Mouse (Mus musculus) neural tube, embryonic 13.5 days (tissue): ENCODE results near the gene Slamf8. TPM values are rescaled to one million over a fixed set of nuclear protein-coding genes. Genes with fewer than 3 reads are reported as not detected.
A peak's percentile ranks its signal among the peaks of the same experiment; 100 is the strongest.

Experiments
- ATAC-seq: fragments of 200-750 bp; cut with Nextera tagmentation; 2 replicates; pipeline ENCODE4 v1.8.0; 2017; ENCODE audit warnings: low read depth, mild to moderate bottlenecking, moderate TSS enrichment, moderate library complexity
- H3K27ac ChIP-seq: fragments of 300-500 bp; sonication (generic); replicated peaks from 2 replicates; pipeline ENCODE4 v1.5.1; 2015; ENCODE audit warnings: moderate library complexity, mild to moderate bottlenecking, inconsistent platforms
- H3K27me3 ChIP-seq: fragments of 300-500 bp; sonication (generic); 2 replicates; pipeline ENCODE4 v1.6.1; 2015; ENCODE audit warnings: mild to moderate bottlenecking, inconsistent platforms
- H3K36me3 ChIP-seq: fragments of 300-500 bp; sonication (generic); 2 replicates; pipeline ENCODE4 v1.6.1; 2015; ENCODE audit warnings: mild to moderate bottlenecking, inconsistent platforms
- H3K4me1 ChIP-seq: fragments of 300-500 bp; sonication (generic); replicated peaks from 2 replicates; pipeline ENCODE4 v1.6.1; 2015; ENCODE audit warnings: inconsistent platforms
- H3K4me2 ChIP-seq: fragments of 300-500 bp; sonication (generic); 2 replicates; pipeline ENCODE4 v1.6.1; 2015; ENCODE audit warnings: inconsistent platforms, mild to moderate bottlenecking, moderate library complexity
- H3K4me3 ChIP-seq: fragments of 300-500 bp; sonication (generic); 2 replicates; pipeline ENCODE4 v1.5.1; 2015; ENCODE audit warnings: mild to moderate bottlenecking, inconsistent platforms
- H3K9ac ChIP-seq: fragments of 300-500 bp; sonication (generic); 2 replicates; pipeline ENCODE4 v1.6.1; 2015; ENCODE audit warnings: moderate library complexity, mild to moderate bottlenecking, inconsistent platforms
- H3K9me3 ChIP-seq: fragments of 300-500 bp; sonication (generic); 2 replicates; pipeline ENCODE4 v1.6.1; 2016; ENCODE audit warnings: inconsistent platforms
- WGBS: fragments of 180-500 bp; shearing (Covaris S2); methylation state at CpG from one replicate; pipeline ENCODE4 v1.1.7; 2015; 5-methylcytosine and 5-hydroxymethylcytosine counted together
- polyA plus RNA-seq: library from polyadenylated mRNA; unstranded; fragments of >200 nt; fragmentation: Nextera tagmentation; extraction: Ambion mirVana; gene quantifications from 2 replicates; pipeline ENCODE4 v1.2.1, GENCODE M21; 2015

The Slamf8 gene
- not detected in 2 replicates for polyA plus RNA-seq

DNA sequence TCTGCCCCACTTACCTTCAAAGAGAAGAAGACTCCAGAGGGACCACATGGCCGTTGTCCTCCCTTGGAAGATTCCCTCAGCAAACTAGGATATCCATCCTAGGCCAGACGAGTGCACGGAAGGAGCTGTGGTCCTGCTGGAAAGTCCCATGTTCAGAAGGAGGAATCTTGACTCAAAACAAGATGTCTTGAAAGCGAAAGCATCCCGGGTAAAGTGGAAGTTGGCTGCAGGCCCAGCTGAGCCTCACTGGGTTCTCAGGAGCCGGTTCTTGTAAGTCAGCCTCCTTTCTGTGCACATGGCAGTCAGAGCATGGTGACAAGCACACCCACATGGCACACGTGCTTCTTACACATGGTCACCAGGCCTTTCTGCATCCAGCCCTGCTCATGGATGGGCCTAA, at the start of gene Slamf8:
Gene Slamf8 (minus strand): TSS at position 184 of the 400 bp plus-strand sequence.
- Histone ChIP-seq H3K9me3 (no peaks in the 10 kb centered on the region), H3K36me3 (no peaks in the 10 kb centered on the region), H3K4me1 (peaks cover 12% of the 10 kb centered on the region), H3K27me3 (no peaks in the 10 kb centered on the region), H3K27ac (no peak within 1 kb of the TSS), H3K4me3 (no peak within 1 kb of the TSS), H3K9ac (no peak within 1 kb of the TSS), H3K4me2 (no peak within 1 kb of the TSS)
- 89% methylated on average over 7 of the region's 7 CpGs for WGBS
- no peak for ATAC-seq

DNA sequence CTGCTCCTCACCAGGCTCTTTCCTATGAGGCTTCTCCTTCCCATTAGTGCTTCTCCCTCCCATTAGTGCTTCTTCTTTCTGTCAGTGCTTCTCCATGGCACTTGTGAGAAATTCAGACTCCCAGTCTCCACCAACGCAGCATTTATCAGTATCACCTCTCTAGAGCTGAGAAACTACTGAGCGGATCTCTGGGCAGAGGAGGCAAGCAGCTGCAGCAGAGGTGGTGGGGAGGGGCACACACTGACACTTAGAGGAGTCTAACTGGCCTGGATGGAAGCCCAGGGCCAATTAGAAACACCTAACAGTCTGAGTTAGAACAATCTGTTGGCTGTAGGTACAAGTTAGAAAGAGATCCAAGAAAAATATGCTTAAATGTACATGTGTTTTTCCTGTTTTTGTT, 48.4 kb upstream of the Slamf8 start:
- H3K27me3 ChIP-seq = no peaks in the 10 kb centered on the region
- H3K27ac ChIP-seq = no peak overlapping the region
- no peaks in the 10 kb centered on the region for H3K9me3 ChIP-seq
- H3K4me2 ChIP-seq = no peak overlapping the region
- peaks cover 10% of the 10 kb centered on the region; the same call in 1 of the 2 replicates for H3K4me1 ChIP-seq
- no peaks in the 10 kb centered on the region for H3K36me3 ChIP-seq
- 73% methylated on average over 2 of the region's 2 CpGs for WGBS
- H3K9ac ChIP-seq = no peak overlapping the region
- no peak for ATAC-seq
- H3K4me3 ChIP-seq = no peak overlapping the region

GRCm38 (mm10) chr1:172637801-172638200, 47.4 kb upstream of the Slamf8 start:
- ATAC-seq = no peak
- 66% methylated on average over 4 of the region's 4 CpGs for WGBS
- Histone ChIP-seq H3K9me3 (no peaks in the 10 kb centered on the region), H3K9ac (no peak overlapping the region), H3K36me3 (no peaks in the 10 kb centered on the region), H3K27ac (no peak overlapping the region), H3K4me3 (no peak overlapping the region), H3K4me2 (no peak overlapping the region), H3K4me1 (peaks cover 10% of the 10 kb centered on the region; the same call in 1 of the 2 replicates), H3K27me3 (no peaks in the 10 kb centered on the region)

DNA sequence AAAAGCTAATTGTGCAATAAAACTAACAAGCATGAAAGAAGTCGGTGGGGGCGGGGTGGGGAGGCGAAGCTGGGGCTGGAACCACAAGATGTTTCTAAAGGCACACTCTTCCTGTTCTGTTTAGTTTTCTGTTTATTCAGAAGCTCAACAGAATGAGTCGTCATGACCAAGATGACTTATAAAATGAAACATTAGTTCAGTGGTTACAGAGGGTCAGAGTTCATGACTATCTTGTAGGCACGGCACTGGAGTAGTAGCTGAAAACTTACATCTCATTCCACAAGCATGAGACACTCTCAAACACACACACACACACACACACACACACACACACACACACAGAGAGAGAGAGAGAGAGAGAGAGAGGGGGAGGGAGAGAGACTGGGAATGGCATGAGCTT, 45.9 kb upstream of the Slamf8 start:
- H3K4me1 ChIP-seq = peaks cover 16% of the 10 kb centered on the region
- H3K36me3 ChIP-seq = no peaks in the 10 kb centered on the region
- no peak overlapping the region for H3K4me2 ChIP-seq
- H3K9ac ChIP-seq = no peak overlapping the region
- H3K27me3 ChIP-seq = no peaks in the 10 kb centered on the region
- no peak for ATAC-seq
- H3K9me3 ChIP-seq = no peaks in the 10 kb centered on the region
- WGBS = 88% methylated on average over 5 of the region's 5 CpGs
- H3K27ac ChIP-seq = no peak overlapping the region
- no peak overlapping the region for H3K4me3 ChIP-seq

GRCm38 (mm10) chr1:172635258-172635657, 44.9 kb upstream of the Slamf8 start:
- 0 out of 2 replicates have a peak overlapping the region, but pooled peaks have one; percentile 23 for H3K27ac ChIP-seq
- H3K36me3 ChIP-seq = no peaks in the 10 kb centered on the region
- H3K4me1 ChIP-seq = peaks cover 16% of the 10 kb centered on the region
- H3K4me2 ChIP-seq = 0 out of 2 replicates have a peak overlapping the region, but pooled peaks have one; percentile 4
- H3K9me3 ChIP-seq = no peaks in the 10 kb centered on the region
- ATAC-seq = no peak
- WGBS = 41% methylated on average over 4 of the region's 4 CpGs
- no peak overlapping the region for H3K9ac ChIP-seq
- no peaks in the 10 kb centered on the region for H3K27me3 ChIP-seq
- H3K4me3 ChIP-seq = no peak overlapping the region

- WGBS = 89% methylated on average over 2 of the region's 2 CpGs
- no peaks in the 10 kb centered on the region for H3K9me3 ChIP-seq
- H3K27me3 ChIP-seq = no peaks in the 10 kb centered on the region
- no peaks in the 10 kb centered on the region for H3K36me3 ChIP-seq
- ATAC-seq = no peak
- no peak overlapping the region for H3K4me3 ChIP-seq
- H3K9ac ChIP-seq = no peak overlapping the region
- H3K27ac ChIP-seq = peak overlapping the region; percentile 25; the same call in 1 of the 2 replicates
- H3K4me2 ChIP-seq = no peak overlapping the region
- peaks cover 19% of the 10 kb centered on the region for H3K4me1 ChIP-seq
Measured at GRCm38 (mm10) chr1:172634136-172634535, 43.8 kb upstream of the Slamf8 start.

GRCm38 (mm10) chr1:172632451-172633326, 42.3 kb upstream of the Slamf8 start, which contains the start of gene Dusp23:
Gene Dusp23 (minus strand): TSS chr1:172632962.
- peak within 1 kb of the TSS; percentile 78 for H3K4me3 ChIP-seq

DNA sequence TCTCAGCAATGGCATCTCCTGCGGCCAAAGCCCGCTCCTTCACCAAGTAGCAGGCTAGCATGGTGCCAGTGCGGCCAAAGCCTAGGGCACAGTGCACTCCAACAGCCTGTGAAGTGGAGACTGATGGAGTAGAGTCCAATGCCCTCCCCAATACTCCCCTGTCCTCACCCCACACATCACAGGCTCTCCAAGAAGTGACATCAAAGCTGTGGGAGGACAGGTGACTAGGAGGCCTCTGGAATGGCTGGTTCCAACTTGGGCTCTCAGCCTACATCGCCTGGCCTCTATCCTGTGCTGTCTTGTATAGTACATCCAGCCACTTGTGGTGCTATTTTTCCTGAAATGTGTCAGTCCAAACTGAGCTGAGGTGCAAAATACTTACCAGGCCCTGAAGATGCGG, 41.4 kb upstream of the Slamf8 start:
- no peak overlapping the region for H3K27ac ChIP-seq
- 84% methylated on average over 5 of the region's 5 CpGs for WGBS
- H3K36me3 ChIP-seq = no peaks in the 10 kb centered on the region
- no peak for ATAC-seq
- peak overlapping the region; percentile 75 for H3K4me2 ChIP-seq
- peaks cover 19% of the 10 kb centered on the region for H3K4me1 ChIP-seq
- H3K27me3 ChIP-seq = no peaks in the 10 kb centered on the region
- no peak overlapping the region for H3K9ac ChIP-seq
- H3K9me3 ChIP-seq = no peaks in the 10 kb centered on the region
- peak overlapping the region; percentile 78; the same call in 1 of the 2 replicates for H3K4me3 ChIP-seq

More at GRCm38 (mm10) chr1:172632451-172633326, 42.3 kb upstream of the Slamf8 start, which contains the start of gene Dusp23:
- Histone ChIP-seq H3K4me1 (peaks cover 19% of the 10 kb centered on the region), H3K9ac (peak within 1 kb of the TSS; percentile 81), H3K27ac (peak within 1 kb of the TSS; percentile 90), H3K27me3 (no peaks in the 10 kb centered on the region), H3K9me3 (no peaks in the 10 kb centered on the region), H3K36me3 (no peaks in the 10 kb centered on the region), H3K4me2 (peak within 1 kb of the TSS; percentile 75)
- under 1% methylated on average over 53 of the region's 53 CpGs for WGBS
- peak; percentile 98 for ATAC-seq

GRCm38 (mm10) chr1:172629831-172630230, 39.5 kb upstream of the Slamf8 start:
- no peak overlapping the region for H3K4me2 ChIP-seq
- ATAC-seq = no peak
- WGBS = 80% methylated on average over 7 of the region's 7 CpGs
- H3K4me1 ChIP-seq = peaks cover 14% of the 10 kb centered on the region
- H3K4me3 ChIP-seq = no peak overlapping the region
- H3K27ac ChIP-seq = no peak overlapping the region
- H3K36me3 ChIP-seq = no peaks in the 10 kb centered on the region
- H3K27me3 ChIP-seq = no peaks in the 10 kb centered on the region
- no peaks in the 10 kb centered on the region for H3K9me3 ChIP-seq
- H3K9ac ChIP-seq = no peak overlapping the region

DNA sequence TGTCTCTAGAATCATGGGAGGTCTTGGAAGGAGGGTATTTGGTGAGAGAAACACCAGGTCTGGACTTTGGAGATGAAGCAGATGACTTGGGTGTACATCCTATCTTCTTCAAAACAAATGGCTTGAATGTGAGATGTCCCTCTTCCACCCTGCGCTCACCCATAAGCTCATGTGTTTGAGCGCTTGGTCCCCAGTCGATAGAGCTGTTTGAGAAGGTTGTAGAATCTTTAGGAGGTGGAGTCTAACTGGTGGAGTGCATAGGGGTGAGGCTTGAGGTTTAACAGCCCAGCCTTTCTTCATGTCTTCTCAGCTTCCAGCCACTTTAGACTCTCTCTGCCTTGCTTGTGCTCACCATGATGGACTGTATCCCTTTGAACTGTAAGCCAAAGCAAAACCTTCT, 35.9 kb upstream of the Slamf8 start:
- Histone ChIP-seq H3K9ac (no peak overlapping the region), H3K4me1 (0 out of 2 replicates have a peak, but pooled peaks cover 3% of the 10 kb centered on the region), H3K27me3 (no peaks in the 10 kb centered on the region), H3K4me2 (no peak overlapping the region), H3K4me3 (no peak overlapping the region), H3K27ac (no peak overlapping the region), H3K36me3 (no peaks in the 10 kb centered on the region), H3K9me3 (no peaks in the 10 kb centered on the region)
- no peak for ATAC-seq
- 93% methylated on average over 3 of the region's 3 CpGs for WGBS

DNA sequence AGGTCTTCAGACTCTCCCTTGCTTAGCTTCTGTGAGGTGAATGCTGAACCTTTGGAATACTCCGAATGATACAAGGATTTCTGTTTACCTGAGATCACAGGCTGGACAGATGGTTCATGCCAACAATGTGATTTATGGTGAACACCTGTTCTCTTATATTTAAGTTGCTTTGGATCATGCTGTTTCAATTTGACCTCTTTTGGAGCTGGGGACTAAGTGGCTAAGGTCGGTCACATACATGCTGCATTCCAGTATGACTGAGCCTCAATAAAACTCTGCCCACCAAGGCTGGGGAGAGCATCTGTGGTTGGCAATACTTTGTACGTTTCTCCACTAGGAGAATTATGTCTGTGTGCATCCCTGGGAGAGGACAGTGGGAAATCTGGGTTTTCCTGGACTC, 33.7 kb upstream of the Slamf8 start:
- WGBS = 76% methylated on average over 3 of the region's 3 CpGs
- Histone ChIP-seq H3K4me2 (no peak overlapping the region), H3K36me3 (no peaks in the 10 kb centered on the region), H3K27me3 (no peaks in the 10 kb centered on the region), H3K9me3 (no peaks in the 10 kb centered on the region), H3K27ac (no peak overlapping the region), H3K4me1 (no peaks in the 10 kb centered on the region), H3K9ac (no peak overlapping the region), H3K4me3 (no peak overlapping the region)
- ATAC-seq = no peak

DNA sequence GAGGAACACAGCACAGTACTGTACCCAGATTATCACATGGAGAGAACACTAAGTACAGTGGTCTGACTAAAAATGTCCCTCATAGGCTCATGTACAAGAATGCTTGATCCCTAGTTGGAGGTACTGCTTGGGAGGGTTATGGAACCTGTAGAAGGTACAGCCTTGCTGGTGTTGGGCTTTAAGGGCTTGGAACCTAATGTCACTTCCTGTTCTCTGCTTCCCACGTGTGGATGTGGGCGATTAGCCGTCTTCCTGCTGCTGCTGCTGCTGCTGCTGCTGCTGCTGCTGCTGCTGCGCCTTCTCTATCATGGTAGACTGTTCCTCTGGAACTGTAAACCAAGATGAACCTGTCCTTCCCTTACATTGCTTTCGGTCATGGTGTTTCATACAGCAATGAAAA, 33.2 kb upstream of the Slamf8 start:
- no peaks in the 10 kb centered on the region for H3K4me1 ChIP-seq
- ATAC-seq = no peak
- no peaks in the 10 kb centered on the region for H3K27me3 ChIP-seq
- H3K4me3 ChIP-seq = no peak overlapping the region
- no peak overlapping the region for H3K4me2 ChIP-seq
- 73% methylated on average over 5 of the region's 5 CpGs for WGBS
- no peaks in the 10 kb centered on the region for H3K9me3 ChIP-seq
- no peak overlapping the region for H3K9ac ChIP-seq
- no peaks in the 10 kb centered on the region for H3K36me3 ChIP-seq
- no peak overlapping the region for H3K27ac ChIP-seq
